Mouse (Mus musculus) frontal cortex, adult 2 months (tissue): ENCODE data around the gene Gga3. TPM values are rescaled to one million over a fixed set of nuclear protein-coding genes. Genes with fewer than 3 reads are reported as not detected.

Source experiments
- DNase-seq, 2 experiments: peaks; one replicate each; pipeline ENCODE4 v3.0.0; 2022; ENCODE audit warnings: low spot score in 1 of 2; ENCODE audit errors: extremely low spot score in 1 of 2
- polyA plus RNA-seq: library from polyadenylated mRNA; depleted of rRNA; stranded (reverse); fragments of >200 nt; gene quantifications from 2 replicates; pipeline ENCODE4 v1.2.3, GENCODE M21; 2012

The Gga3 gene
- polyA plus RNA-seq, 1 experiment = 61.7 TPM

DNA sequence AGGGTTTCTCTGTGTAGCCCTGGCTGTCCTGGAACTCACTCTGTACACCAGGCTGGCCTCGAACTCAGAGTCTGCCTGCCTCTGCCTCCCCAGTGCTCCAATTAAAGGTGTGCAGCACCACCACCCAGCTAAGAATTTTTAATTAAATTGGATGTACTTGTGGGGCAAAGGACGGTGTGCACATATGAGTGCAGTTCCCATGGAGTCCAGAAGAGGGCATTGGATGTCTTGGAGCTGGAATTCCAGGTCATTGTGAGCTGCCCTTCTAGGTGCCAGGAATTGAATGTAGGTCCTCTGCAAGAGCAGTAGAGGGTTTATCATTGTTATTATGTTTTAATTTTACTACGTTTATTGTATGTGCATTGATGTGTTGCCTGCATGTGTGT, 27.6 kb upstream of the Gga3 start:
- peak in 1 of 2 experiments; percentile 67 for DNase-seq

DNA sequence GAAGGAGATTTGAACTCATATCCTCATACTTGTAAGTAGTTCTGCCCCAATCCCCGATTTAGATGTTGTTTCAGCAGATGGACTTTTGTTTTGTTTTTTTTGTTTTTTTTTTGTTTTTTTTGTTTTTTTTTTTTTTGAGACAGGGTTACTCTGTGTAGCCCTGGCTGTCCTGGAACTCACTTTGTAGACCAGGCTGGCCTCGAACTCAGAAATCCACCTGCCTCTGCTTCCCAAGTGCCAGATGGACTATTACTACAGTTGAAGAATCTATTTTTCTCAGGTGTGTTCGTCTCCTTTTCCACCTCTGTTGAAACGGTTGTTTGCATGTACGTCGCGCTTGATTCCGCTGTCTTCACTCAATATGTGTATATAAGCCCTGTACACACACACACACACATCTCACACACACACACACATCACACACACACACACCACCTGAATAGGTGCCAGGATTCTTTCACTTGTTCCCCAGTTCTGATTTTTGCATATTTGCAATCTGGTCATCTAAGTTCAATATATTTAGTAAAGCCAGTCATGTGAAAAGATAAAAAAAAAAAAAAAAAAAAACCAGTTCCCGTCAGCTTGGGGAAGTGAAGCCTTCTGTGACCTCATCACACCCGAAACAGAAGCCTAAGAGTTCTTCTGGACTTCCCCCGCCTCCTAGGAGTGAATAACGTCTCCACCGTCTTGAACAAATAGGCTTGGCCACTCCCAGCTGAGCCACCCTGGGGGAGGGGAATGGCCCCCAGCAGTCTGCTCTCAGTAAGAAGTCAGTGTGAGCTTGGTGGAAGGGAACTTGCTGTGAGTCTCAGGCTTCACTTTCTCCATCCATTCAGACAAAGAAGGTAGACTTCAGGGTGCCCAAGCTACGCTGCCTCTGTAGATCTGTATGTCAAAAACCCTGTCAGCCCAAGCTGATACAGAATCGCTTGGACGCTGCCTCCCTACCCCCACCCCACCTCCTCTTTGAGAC, 27.0 kb upstream of the Gga3 start:
- DNase-seq = peak in 1 of 2 experiments; percentile 36

DNA sequence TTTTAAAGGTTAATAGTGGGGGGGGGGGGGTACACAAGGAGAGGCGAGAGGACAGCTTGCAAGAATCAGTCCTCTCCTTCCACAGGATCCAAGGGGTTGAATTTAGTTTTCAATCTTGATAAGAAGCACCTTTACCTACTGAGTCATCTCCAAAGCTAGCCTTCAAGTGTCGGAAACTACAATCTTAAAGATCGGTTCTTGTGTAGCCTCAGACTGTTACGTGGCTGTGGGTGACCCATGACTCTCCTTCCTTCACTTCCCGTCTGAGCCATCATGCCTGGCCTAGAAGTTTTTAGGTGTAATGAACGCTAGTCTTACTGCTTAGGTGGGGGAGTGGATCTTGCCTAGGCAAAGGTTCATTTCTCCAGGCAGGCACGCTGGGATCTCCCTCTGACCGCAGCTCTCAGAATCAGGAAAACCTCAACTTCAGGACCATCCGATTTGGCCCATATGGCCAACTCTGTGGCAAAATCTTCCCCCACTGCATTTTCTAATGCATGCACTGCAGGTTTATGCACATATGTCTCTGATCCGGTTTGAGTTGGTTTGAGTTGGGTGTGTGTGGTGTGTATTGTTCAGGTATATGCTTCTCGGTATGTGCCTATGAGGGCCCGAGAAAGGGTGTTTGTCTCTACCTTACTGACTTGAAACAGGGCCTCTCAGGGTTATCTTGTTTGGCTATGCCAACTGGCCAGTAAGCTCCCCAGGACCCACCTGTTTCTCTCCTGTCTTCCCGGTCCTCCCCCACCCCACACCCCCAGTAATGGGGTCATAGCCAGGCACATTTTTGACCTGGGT, 26.1 kb upstream of the Gga3 start:
- no peak for DNase-seq

DNA sequence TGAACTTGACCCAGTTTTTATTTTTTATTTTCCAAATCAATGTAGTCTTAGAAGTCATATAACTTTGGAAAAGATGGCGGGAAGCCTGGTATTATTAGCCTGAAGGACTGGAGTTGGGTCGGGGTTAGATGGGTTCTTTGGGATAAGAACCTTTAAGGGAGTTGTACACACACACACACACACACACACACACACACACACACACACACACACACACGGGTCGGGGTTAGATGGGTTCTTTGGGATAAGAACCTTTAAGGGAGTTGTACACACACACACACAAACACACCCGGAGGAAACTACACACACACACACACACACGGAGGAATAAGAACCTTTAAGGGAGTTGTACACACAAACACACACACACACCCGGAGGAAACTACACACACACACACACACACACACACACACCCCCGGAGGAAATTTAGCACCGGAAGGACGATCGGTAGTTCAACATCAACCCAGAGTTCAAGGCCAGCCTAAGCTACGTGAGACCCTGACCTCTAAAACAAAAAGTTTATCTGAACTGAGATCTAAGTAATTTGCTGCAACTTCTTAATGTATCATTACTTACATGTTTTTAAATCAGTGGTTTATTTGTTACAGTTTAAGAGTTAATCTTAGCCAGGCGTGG, 24.7 kb upstream of the Gga3 start:
- DNase-seq = no peak

DNA sequence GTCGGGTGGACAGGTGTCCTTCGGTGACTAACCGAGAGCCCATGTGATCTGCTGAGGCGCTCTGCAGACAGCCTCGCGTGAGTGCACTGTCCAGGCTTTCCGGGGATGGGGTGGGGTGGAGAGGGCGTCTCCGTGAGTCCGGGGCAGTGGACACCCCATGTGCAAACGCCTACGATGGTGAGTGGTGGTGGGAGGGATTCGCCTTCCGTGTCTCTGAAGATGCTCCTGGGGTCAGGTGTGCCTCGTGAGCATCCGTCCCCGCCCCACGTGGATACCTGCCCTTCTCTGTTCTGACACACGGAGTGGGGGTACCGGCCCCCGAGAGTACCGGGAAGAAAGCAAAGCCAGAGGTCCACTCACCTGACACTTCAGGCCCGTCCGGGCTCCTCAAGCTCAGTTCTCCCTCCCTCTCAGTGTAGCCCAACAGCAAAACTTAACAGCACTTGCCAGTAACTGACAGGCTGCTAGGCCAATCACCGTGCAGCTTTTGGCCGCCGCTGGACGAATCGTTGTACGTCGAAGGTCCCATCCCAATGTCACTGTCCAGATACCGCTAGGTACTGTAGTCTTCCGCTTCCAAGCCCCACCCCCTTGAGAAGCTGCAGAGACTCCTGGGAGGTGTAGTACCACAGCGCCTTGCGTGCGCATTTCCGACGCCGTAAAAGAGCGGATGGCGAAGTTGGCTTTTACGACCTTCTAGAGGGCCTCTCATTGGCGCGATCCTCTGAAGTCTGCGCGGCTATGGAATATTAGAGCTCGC, 24.0 kb upstream of the Gga3 start, which contains the start of gene Slc25a19:
Slc25a19 (minus strand) TSS at position 591 of the 760 bp plus-strand sequence.
- DNase-seq = peak; percentile 99 to 100

DNA sequence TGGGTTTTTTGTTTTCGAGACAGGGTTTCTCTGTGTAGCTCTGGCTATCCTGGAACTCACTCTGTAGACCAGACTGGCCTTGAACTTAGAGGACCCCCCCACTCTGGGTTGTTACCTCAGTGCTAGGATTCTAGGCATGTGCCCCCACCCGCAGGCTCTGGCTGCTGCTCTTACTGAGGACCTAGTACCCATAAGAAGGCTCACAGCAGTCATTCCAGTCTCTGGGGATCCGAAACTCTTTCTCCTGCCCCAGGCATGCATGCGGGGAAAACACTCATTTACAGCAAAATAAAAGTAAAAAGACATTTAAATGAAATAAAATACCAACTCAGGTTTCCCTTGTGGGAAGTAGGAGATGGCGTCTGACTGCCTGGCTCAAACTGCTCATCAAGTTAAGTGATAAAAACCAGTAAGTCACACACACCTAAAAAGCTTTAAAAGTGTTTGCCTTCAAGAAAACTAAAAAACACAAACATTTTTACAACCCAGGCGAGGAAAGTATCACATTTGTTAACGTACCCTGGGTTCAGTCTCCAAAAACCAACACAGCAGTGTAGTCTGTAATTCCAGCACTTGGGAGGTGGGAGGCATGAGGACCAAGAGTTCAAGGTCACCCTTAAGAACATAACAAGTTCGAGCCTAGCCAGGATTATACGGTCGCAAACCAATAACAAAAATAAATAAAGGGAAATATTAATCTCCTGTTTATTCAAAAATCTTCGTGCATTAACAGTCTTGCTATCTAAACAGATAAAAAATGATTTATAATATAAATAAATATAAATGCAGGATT, 23.2 kb upstream of the Gga3 start:
- no peak for DNase-seq

DNA sequence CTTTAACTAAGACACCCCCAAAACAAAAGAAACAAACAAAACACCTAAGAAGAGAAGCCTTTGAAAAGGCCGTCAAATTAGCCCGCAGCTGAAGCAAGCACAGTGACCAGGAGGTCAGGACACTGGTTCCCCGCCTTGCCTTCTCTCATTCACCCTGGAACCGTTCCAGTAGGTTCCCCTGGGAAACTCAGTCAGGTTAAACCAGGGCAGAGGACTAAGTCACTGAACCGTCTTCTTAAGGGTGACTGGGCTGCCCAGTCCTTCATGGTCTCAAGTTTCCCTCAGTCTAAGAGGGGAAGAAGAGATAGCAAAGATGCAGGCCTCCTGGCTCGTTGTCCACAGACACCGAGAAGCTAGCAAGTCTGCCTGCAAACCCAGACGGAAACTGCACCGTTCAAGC, 22.0 kb upstream of the Gga3 start:
- no peak for DNase-seq

DNA sequence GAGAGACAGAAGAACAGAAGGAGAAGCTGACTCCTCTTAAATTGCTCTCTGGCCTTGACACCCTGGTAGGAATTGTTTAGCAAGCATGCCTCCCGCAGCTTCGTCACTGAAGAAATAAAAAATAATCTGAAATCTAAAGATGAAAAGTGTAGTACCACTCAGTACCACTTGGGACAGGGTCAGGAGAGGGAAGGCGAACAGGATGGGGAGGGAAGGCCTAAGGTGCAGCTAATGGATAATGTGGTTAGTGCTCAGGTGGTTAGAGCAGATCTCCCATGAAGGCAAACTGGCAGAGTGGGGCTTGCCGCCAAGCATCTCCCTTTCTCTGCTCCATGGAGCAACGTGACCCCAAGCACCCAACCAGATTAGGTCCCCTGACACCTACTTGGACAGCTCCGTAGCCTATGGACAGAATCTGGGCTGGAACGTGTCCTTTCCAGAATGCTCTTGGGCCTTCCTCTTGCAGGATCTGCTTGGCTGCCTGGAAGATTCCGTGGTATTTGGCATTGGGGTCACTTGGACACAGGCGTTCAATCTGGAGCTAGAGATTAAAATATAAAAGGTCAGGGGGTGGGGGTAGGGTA, 19.7 kb upstream of the Gga3 start:
- no peak for DNase-seq

DNA sequence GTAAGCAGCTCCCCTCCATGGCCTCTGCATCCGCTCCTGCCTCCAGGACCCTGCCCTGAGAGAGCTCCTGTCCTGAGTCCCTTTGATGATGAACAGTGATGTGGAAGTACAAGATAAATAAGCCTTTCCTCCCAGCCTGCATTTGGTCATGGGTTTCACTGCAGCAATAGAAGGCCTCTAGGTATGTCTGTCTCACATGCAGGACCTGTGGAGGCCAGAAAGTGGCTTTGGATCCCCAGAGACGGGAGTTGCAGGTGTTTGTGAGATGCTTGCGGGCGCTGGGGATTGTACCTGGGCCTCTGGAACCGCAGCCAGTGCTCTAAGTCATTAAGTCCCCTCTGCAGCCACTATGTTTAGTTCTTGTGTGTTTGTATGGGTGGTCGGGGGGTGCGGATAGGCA, 16.1 kb upstream of the Gga3 start:
- no peak for DNase-seq

DNA sequence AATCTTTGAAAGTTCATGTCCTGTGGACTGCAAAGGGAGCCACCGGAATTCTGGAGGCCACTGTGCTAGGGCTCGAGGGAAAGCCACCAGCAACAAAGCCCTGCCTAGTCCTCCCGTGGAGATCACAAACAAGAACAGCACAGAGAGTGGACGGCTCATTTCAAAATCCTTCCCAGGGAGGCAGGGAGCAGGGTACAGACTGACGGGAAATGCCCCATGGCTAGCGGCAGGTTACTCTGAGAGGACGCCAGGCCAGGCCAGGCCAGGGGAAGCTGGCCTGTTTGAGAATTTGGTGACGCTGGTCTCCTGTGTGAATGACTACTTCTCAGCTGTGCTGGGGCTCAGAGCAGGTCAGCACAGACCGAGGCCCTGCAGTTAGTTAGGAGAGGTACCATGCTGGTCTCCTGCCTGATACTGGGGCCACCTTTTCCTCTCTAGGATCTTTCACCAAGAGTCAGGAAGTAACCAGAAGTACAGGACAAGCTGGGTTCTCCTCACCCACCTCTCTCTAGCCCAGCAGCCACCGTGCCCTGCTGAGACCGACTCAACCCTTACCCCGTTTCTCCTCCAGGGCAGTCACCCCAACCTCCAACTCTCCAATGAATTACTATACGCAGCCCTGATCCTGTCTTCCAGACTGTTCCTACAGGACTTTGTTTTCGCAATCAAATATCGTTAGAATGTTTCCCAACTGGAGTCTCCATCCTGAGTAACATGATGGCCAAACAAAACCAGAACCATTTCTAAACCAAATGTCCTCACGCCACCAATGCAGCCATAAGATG, 15.1 kb upstream of the Gga3 start:
- DNase-seq = no peak

DNA sequence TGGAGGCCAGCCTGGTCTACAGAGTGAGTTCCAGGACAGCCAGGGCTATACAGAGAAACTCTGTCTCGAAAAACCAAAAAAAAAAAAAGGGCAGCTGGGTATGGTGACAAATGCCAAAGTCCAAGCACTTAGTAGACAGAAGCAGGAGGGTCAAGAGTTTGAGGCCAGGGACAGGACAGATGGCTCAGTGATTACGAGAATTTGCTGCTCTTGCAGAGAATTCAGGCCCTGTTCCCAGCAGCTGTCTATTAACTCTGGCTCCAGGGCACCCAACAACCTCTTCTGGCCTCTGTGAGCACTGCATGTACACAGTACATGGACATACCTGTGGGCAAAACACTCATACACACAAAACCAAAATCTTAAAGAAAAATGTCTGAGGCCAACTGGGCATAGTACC, 14.2 kb upstream of the Gga3 start:
- DNase-seq = no peak

DNA sequence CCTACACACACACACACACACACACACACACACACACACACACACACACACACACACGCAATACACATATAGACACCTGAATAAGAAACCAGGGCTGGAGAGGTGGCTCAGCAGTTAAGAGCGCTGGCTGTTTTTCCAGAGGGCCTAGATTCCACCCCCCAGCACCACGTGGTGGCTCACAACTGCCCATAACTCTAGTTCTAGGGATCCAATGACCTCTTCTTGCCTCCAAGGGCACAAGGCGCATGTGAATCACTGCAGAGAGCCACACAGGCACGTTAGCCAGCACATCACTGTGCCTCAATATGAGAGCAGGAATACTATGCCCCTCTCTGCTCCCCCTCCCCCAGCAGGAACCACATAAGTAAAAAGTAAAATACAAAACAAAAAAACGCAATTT, 13.0 kb upstream of the Gga3 start:
- no peak for DNase-seq

DNA sequence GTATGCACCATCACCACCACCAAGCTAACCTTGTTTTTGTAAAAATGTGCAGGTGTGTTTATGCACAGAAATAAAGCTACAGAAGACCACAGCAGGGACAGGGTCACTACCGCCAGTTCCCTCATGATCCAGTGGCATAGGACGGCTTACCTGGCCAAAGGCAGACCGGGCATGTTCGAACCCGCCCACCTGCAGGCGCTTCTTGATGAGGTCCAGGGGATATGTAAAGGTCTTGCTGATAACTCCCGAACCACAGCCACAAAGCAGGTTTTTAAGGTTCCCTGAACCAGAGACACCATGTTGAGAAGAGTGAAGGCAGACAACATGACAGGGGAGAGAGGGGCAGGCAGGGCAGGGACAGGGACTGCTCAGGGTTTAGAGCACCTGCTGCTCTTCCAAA, 12.5 kb upstream of the Gga3 start:
- DNase-seq = no peak

DNA sequence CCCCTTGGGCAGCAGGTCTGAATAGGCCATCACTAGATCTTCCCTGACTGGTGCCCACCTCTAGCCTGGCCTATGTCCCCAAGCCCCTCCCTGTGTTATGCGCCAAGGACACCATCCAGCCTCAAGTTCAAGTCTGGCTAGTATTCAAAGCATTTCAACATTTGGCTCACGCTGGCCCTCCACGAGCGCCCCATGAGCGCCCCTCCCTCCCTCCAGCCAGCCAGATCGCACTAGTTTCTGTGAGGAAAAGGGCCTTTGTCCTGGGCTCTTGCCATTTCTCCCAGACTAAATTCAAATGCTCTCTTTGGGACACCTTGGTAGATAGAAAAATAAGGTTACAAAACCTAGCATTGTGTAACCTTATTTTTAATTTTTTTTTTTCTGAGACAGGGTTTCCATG, 12.0 kb upstream of the Gga3 start:
- no peak for DNase-seq

DNA sequence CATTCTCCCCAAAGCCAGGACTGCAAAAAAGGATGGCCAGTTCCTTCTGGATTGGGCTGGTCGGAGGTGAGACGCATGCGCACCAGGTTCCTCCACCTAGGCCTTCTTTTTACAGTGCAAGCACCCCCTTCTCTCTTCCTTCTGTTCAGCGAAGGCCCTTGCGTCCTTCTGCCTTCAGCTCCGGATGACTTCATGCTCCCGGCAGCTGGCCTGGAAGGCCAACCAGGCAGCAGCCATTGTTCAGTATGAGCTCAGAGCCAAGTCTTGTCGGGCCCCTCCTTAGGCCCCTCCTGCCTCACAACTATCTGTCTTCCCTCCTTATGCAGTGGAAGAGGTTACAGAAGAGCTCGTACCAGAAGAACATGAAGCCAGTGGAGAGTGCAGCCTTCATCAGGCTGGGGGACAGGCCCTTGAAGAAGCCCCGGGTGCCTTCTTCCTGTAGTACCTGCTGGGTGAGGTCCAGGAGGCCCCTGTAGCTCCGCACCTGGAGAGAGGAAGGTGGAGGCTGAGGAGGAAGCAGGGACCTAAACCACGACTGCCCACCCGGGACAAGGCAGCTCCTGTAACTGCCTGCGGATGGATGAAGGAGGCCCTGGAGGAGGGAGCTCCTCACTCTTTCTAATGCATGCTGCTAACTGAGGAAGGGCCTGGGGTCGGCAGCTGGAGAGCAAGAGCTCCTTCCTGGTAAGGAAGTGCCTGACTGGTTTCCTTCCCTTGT, 11.4 kb upstream of the Gga3 start:
- DNase-seq = no peak

DNA sequence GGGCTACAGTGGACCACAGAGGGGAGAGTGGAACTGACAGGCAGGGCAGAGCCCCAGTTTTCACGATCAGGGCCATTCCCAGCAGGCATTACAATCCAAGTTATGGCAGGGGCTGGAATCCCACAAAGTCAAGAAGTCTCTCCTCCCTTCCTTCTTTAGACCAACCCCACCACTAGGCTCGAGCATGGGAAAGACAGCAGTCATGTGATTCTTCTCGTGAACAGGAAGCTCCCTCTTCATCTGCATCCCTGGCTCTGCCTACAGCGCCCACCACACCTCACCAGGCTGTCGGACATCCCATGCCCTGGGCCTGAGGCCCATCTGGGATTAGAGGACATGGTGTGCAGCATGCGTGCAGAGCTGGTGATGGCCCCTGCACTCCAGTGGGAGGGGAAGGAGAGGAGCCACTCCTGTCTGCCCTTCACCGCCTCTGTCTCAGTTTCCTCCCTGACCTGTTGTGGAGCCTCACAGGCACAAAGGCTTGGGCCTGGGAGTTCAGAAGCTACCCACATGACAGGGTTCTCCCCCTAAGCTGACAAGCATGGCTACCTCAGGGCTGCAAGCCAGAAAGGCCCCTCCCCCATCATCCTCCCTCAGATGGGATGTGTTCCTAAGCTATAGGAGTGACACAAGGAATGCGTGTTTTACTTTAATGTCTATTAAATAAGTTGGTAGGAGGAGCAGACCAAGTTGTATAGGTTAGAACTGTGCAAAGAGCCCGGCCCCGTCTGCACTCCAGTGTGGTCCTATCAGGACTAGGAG, 10.7 kb upstream of the Gga3 start:
- DNase-seq = no peak
